Mouse (Mus musculus) forebrain, embryonic 11.5 days (tissue): ENCODE measurements around the gene Tead3. TPM values are rescaled to one million over a fixed set of nuclear protein-coding genes. Genes with fewer than 3 reads are reported as not detected.

Experiments used
- ATAC-seq: fragments of 200-750 bp; cut with Nextera tagmentation; replicated peaks from 2 replicates; pipeline ENCODE4 v1.8.0; 2017; ENCODE audit warnings: moderate TSS enrichment; ENCODE audit not compliant: low FRiP score
- DNase-seq: peaks from one replicate; pipeline ENCODE4 v3.0.0-alpha.2; 2017; ENCODE audit warnings: low spot score
- H3K27ac ChIP-seq: fragments of 300-500 bp; sonication (generic); 2 replicates; pipeline ENCODE4 v1.5.1; 2014; ENCODE audit warnings: low read depth, low read length
- H3K27me3 ChIP-seq: fragments of 300-500 bp; sonication (generic); 2 replicates; pipeline ENCODE4 v1.6.1; 2014; ENCODE audit warnings: mild to moderate bottlenecking, low read length, mixed read lengths; ENCODE audit not compliant: control insufficient read depth, insufficient read depth
- H3K36me3 ChIP-seq: fragments of 300-500 bp; sonication (generic); 2 replicates; pipeline ENCODE4 v1.6.1; 2014; ENCODE audit warnings: mild to moderate bottlenecking, low read length, moderate library complexity, mixed read lengths; ENCODE audit not compliant: control insufficient read depth, insufficient read depth
- H3K4me1 ChIP-seq: fragments of 300-500 bp; sonication (generic); replicated peaks from 2 replicates; pipeline ENCODE4 v1.6.1; 2014; ENCODE audit warnings: low read length, mixed read lengths; ENCODE audit not compliant: control insufficient read depth, insufficient read depth
- H3K4me2 ChIP-seq: fragments of 300-500 bp; sonication (generic); 2 replicates; pipeline ENCODE4 v1.6.1; 2014; ENCODE audit warnings: low read depth, mild to moderate bottlenecking, low read length, moderate library complexity, mixed read lengths; ENCODE audit not compliant: severe bottlenecking
- H3K4me3 ChIP-seq: fragments of 300-500 bp; sonication (generic); 2 replicates; pipeline ENCODE4 v1.5.1; 2014; ENCODE audit warnings: low read depth, low read length
- H3K9ac ChIP-seq: fragments of 300-500 bp; sonication (generic); 2 replicates; pipeline ENCODE4 v1.6.1; 2014; ENCODE audit warnings: low read length
- H3K9me3 ChIP-seq: fragments of 300-500 bp; sonication (generic); 2 replicates; pipeline ENCODE4 v1.6.1; 2016; ENCODE audit warnings: low read length, mixed read lengths; ENCODE audit not compliant: control insufficient read depth
- WGBS: fragments of 180-500 bp; shearing (Covaris S2); extraction: QIAGEN DNeasy Blood & Tissue Kit; methylation state at CpG from one replicate; pipeline ENCODE4 v1.1.7; 2014; 5-methylcytosine and 5-hydroxymethylcytosine counted together
- polyA plus RNA-seq: library from polyadenylated mRNA; unstranded; fragments of >200 nt; fragmentation: Nextera tagmentation; extraction: Ambion mirVana; gene quantifications from 2 replicates; pipeline ENCODE4 v1.2.1, GENCODE M21; 2014

Tead3 gene
- polyA plus RNA-seq, 1 experiment from 2014 or later, result 5.6 TPM

DNA sequence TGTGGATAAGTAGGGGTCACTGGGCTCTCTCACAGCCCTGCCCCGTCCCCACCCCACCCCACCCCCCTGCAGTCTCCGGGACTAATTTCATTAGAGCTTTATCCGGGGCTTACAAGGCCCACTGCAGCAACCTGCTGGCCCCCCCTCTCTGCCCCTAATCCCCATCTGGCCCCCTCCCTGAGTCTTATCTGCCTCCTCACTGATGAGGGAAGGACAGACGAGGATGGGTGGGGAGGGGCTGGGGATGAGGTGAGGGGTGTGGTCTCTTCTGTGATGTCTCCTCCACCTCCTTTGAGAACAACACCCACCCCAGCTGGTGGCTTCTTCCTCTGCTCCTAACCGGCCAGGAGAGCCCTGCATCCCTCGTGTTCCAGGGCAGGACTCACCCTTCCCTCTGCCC lies 29.6 kb upstream of the Tead3 start:
- Histone ChIP-seq H3K4me2 (no peak overlapping the region), H3K9me3 (no peaks in the 10 kb centered on the region), H3K4me3 (no peak overlapping the region), H3K36me3 (no peaks in the 10 kb centered on the region), H3K4me1 (0 out of 2 replicates have a peak, but pooled peaks cover 3% of the 10 kb centered on the region), H3K9ac (no peak overlapping the region), H3K27me3 (peaks cover 5% of the 10 kb centered on the region), H3K27ac (no peak overlapping the region)
- DNase-seq (no peak), ATAC-seq (no peak)
- 3% methylated on average over 6 of the region's 6 CpGs for WGBS

DNA sequence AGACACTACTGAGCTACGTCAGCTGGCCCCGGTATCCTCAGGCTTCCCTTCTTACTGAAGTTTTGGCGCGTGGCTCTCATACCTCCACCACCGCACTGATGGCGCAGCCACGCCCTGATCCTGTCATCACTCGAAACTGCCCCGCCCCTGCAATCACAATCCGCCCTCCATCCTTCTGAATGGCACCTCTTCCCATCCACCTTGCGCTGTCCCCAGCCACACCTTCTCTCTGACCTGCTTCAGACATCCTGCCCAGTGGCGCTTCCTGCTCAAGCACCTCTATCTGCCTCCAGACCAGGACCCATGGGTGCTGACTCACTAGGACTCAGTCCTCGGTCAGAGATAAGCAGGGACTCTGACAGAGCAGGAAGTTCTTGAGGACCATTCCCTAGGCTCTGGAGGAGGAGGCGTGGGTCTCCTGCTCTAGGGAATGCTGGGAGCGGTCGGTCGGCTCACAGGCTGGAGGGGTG lies 25.0 kb upstream of the Tead3 start:
- 20% methylated on average over 17 of the region's 17 CpGs for WGBS
- Histone ChIP-seq H3K4me3 (no peak overlapping the region), H3K36me3 (no peaks in the 10 kb centered on the region), H3K27ac (no peak overlapping the region), H3K4me1 (0 out of 2 replicates have a peak, but pooled peaks cover 3% of the 10 kb centered on the region), H3K9ac (no peak overlapping the region), H3K9me3 (no peaks in the 10 kb centered on the region), H3K27me3 (peaks cover 11% of the 10 kb centered on the region), H3K4me2 (no peak overlapping the region)
- ATAC-seq, result no peak
- no peak for DNase-seq

DNA sequence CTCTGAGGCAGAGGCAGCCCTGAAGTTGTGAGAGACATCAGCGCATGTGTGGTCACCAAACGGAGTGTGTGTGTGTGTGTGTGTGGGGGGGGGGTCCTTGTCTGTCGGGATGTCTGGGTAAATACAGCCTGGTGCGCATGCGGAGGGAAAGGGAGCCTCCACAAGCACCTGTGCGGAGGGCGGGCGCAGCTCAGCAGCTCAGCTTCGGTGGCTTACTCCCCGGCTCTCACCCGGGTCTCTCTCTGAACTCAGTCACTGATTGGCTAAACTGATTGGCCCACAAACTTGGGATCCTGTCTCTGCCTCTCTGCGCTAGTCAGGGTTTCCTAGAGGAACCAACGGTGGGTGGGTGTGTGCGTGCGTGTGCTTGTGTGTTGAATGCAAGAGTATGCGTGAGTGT lies 23.9 kb upstream of the Tead3 start:
- Histone ChIP-seq H3K4me3 (no peak overlapping the region), H3K36me3 (no peaks in the 10 kb centered on the region), H3K9me3 (no peaks in the 10 kb centered on the region), H3K9ac (no peak overlapping the region), H3K27me3 (peaks cover 11% of the 10 kb centered on the region), H3K4me1 (no peaks in the 10 kb centered on the region), H3K4me2 (no peak overlapping the region), H3K27ac (no peak overlapping the region)
- no peak for ATAC-seq
- no peak for DNase-seq
- 16% methylated on average over 16 of the region's 16 CpGs for WGBS

DNA sequence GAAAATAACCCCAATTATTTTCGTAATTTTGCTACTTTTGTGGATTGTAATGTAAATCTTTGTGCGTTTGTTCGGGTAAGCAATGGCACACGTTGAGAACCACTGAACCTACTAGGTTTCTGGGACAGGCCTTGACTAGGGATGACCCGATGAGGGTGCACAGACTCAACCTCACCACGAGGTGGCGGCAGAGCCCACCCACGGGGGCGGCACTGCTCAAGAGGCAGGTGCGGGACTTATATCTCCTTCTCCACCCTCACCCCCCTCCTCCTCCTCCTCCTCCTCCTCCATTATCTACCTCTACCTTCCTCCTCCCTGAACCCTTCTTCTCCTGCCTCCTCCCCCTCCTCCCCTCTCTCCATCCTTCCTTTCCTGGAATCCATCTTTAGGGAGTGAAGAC lies 23.2 kb upstream of the Tead3 start:
- 14% methylated on average over 10 of the region's 10 CpGs for WGBS
- no peaks in the 10 kb centered on the region for H3K4me1 ChIP-seq
- H3K4me2 ChIP-seq, result no peak overlapping the region
- no peak overlapping the region for H3K27ac ChIP-seq
- H3K9me3 ChIP-seq, result no peaks in the 10 kb centered on the region
- H3K36me3 ChIP-seq, result no peaks in the 10 kb centered on the region
- no peak overlapping the region for H3K9ac ChIP-seq
- DNase-seq (peak; percentile 79), ATAC-seq (no peak)
- H3K27me3 ChIP-seq, result peaks cover 11% of the 10 kb centered on the region
- no peak overlapping the region for H3K4me3 ChIP-seq

DNA sequence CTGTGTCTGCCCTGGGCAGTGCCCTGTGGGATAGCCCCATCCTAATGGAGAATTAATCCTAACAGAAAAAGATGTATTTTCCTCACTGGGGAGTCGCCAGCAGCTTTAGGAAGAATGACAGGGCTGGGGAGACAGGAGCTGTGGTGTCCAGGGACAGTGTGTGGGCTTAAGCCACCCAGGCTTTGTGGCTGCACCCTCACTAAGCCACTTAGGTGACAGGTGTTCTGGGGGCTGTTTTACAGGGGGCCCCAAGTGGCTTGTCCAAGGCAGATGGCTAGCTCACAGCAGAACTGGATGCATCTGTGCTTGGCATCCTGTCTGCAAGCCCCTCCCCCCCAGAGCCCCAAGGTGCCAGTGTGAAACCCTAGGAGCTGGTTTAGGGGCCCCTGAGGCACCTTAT lies 21.3 kb upstream of the Tead3 start:
- no peaks in the 10 kb centered on the region for H3K4me1 ChIP-seq
- H3K27me3 ChIP-seq, result peaks cover 11% of the 10 kb centered on the region
- no peak overlapping the region for H3K27ac ChIP-seq
- no peak overlapping the region for H3K9ac ChIP-seq
- H3K36me3 ChIP-seq, result no peaks in the 10 kb centered on the region
- WGBS, result 70% methylated on average over 1 of the region's 1 CpGs
- no peak overlapping the region for H3K4me2 ChIP-seq
- no peak for DNase-seq
- no peak for ATAC-seq
- no peaks in the 10 kb centered on the region for H3K9me3 ChIP-seq
- no peak overlapping the region for H3K4me3 ChIP-seq

DNA sequence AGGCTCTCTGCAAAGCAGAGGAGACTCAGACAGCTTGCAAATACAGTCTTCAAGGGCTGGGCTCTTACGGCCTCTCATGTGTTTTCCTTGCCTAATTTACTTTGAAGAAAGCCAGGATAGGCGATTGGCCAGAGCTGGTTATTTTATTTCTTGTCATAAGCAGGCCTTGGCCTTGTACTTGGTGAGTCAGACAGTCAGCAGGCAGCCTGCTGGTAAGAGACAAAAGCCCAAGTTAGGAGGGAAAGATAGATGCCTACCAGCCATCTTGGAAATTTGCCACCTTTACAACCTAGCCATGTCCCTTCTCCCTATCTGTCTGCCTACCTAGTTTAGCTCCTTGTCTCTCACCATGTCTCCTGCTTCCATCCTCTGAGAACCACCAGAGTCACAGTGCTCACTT lies 20.7 kb upstream of the Tead3 start:
- H3K36me3 ChIP-seq, result no peaks in the 10 kb centered on the region
- H3K9ac ChIP-seq, result no peak overlapping the region
- no peak overlapping the region for H3K27ac ChIP-seq
- peaks cover 11% of the 10 kb centered on the region for H3K27me3 ChIP-seq
- DNase-seq (no peak), ATAC-seq (no peak)
- no peak overlapping the region for H3K4me2 ChIP-seq
- H3K4me3 ChIP-seq, result no peak overlapping the region
- H3K9me3 ChIP-seq, result no peaks in the 10 kb centered on the region
- no peaks in the 10 kb centered on the region for H3K4me1 ChIP-seq
- WGBS, result 76% methylated on average over 2 of the region's 2 CpGs

DNA sequence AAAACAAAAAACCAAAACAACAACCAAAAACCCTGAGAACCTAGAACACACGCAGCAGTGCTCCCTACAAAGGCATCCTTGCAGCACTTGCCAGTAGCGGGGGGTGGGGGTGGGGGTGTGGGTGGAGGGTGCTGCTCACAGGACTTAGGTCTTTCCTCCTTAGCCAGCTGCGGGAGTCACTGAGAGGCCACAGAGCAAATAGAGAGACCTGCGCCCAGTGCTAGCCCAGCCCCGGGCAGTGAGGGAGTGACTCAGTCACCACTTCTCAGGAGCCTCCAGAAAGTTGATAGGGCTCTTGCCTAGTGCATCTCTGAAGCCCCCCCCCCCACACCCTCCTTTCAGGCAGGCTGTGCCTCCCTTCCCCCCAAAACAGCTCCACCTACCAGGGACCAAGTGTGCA lies 18.4 kb upstream of the Tead3 start:
- H3K4me1 ChIP-seq, result peaks cover 4% of the 10 kb centered on the region; the same call in 1 of the 2 replicates
- peaks cover 16% of the 10 kb centered on the region for H3K27me3 ChIP-seq
- no peak overlapping the region for H3K4me3 ChIP-seq
- H3K9ac ChIP-seq, result no peak overlapping the region
- no peaks in the 10 kb centered on the region for H3K9me3 ChIP-seq
- 79% methylated on average over 5 of the region's 5 CpGs for WGBS
- H3K4me2 ChIP-seq, result no peak overlapping the region
- H3K27ac ChIP-seq, result no peak overlapping the region
- no peak for ATAC-seq
- DNase-seq, result no peak
- H3K36me3 ChIP-seq, result no peaks in the 10 kb centered on the region

DNA sequence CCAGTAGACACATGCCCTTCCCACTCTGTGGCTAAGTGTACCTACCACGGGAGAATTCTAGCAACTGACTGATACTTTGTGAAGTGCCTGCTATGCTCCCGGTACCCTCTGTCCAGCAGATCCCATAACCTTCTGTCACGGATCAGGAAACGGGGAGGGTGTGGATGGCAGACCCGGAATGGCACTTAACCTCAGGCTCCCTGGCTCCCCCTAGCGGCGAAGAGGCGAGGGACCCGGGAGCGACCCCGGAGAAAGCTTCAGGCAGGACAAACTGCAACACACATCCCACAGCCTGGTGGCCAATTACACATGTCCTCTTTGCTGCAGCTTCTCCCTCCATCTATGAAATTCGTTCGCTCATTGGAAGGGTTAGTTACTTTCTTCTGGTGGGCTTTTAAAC lies 17.8 kb upstream of the Tead3 start:
- Histone ChIP-seq H3K9ac (no peak overlapping the region), H3K36me3 (no peaks in the 10 kb centered on the region), H3K27me3 (peaks cover 21% of the 10 kb centered on the region), H3K4me1 (peaks cover 7% of the 10 kb centered on the region; the same call in 1 of the 2 replicates), H3K27ac (no peak overlapping the region), H3K9me3 (no peaks in the 10 kb centered on the region), H3K4me3 (no peak overlapping the region), H3K4me2 (no peak overlapping the region)
- WGBS, result 6% methylated on average over 13 of the region's 13 CpGs
- DNase-seq (peak; percentile 91), ATAC-seq (no peak)

DNA sequence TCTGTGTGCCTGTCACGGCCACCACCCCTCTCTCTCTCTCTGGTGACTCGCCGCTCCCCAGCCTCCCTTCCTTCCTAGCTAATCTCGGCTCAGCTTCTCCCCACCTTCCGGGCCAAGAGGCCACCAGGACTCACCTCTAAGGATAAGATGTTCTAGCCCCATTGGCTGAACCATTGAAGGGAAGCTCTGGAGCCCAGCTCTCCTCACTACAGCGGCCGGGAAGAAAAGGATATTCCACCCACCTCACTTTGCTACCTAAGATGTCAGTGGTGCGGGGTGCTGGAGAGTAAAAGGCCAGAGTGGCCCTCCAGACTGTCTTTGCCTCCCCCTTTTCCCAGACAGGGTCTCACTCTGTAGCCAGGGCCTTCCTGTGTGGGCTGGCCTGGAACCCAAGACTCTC lies 14.5 kb upstream of the Tead3 start, which contains the start of gene Tulp1:
Gene Tulp1 (minus strand): TSS at position 101 of the 400 bp plus-strand sequence.
- Histone ChIP-seq H3K4me3 (peak within 1 kb of the TSS; percentile 21), H3K27ac (no peak within 1 kb of the TSS), H3K4me1 (peaks cover 10% of the 10 kb centered on the region; the same call in 1 of the 2 replicates), H3K36me3 (no peaks in the 10 kb centered on the region), H3K9ac (no peak within 1 kb of the TSS), H3K9me3 (no peaks in the 10 kb centered on the region), H3K27me3 (peaks cover 34% of the 10 kb centered on the region), H3K4me2 (peak within 1 kb of the TSS; percentile 45)
- 21% methylated on average over 8 of the region's 8 CpGs for WGBS
- DNase-seq, result no peak
- no peak for ATAC-seq
